27 mouse cellular contexts compared by ENCODE assay signal in the genomic region with DNA sequence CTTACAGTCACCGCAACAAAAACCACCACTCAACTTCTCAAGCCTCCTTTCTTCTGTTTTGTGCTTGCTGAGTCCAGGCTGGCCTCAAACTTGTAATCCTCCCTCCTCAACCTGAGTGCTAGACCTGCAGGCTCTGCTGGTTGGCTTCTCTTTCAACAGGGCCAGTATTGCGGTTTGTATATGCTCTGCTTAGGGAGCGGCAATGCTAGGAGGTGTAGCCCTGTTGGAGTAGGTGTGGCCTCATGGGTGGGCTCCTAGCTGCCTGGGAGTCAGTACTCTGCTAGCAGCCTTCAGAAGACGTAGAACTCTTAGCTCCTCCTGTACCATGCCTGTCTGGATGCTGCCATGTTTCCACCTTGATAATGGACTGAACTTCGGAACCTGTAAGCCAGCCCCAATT. TPM values are rescaled to one million over a fixed set of nuclear protein-coding genes. Genes with fewer than 3 reads are reported as not detected.
A peak's percentile ranks its signal among the peaks of the same experiment; 100 is the strongest.
DNase-seq lines count a peak whose midpoint lies in the region; ATAC-seq and TF ChIP-seq lines count a peak whose summit lies in the region.
"Had no signal": no experiment of that assay in that cellular context is flagged by ENCODE, and none has a peak within 500 bp of the region (broad histone marks: within the 10 kb centered on the region; RNA-seq: fewer than 3 reads in every experiment).

No protein-coding gene starts in this region.

- TF ChIP-seq CTCF in E14TG2a.4 (conservative IDR thresholded peaks at IDR 0.05; ENCODE audit: low read length), result no peak

- peak; percentile 83 for DNase-seq in heart, adult 11 months
- no peak for DNase-seq in heart, postnatal 36 days
- DNase-seq in ES-E14 (ENCODE audit: low read depth, low spot score) (peak; percentile 84), WW6 (ENCODE audit: low read depth, low spot score) (peak; percentile 66)
- DNase-seq in frontal cortex, postnatal 10 days (ENCODE audit: low spot score in 2 of 2), result no peak
- DNase-seq in layer of hippocampus, adult 9-11 months, result no peak
- DNase-seq: adrenal gland, adult 2 months; adrenal gland, postnatal 14 days; cerebellum, adult 11 months; cerebellum, adult 2 months; cerebellum, adult 9-11 months; cerebellum, postnatal 25 days; gastrocnemius, adult 2 months; gastrocnemius, postnatal 14 days; heart, adult 2 months; heart, postnatal 14 days had no signal

- H3K4me3 ChIP-seq in E14TG2a.4 (replicated peaks; ENCODE audit: low read length) (peak overlapping the region; percentile 81), ES-E14 (ENCODE audit: insufficient read depth in 1 of 2, low read depth in 1 of 2, low read length in 2 of 2, poor library complexity in 1 of 2, severe bottlenecking in 1 of 2) (peak overlapping the region; percentile 52)
- H3K4me3 ChIP-seq: embryonic facial prominence, embryonic 12.5 days; embryonic facial prominence, embryonic 15.5 days; gastrocnemius, adult 2 months; heart, adult 2 months; heart, embryonic 10.5 days; heart, embryonic 13.5 days; hindbrain, embryonic 12.5 days; hindbrain, embryonic 15.5 days had no signal

- H3K9me3 ChIP-seq in E14TG2a.4 (ENCODE audit: low read length) (no peaks in the 10 kb centered on the region), ES-E14 (ENCODE audit: control insufficient read depth, insufficient read depth, low read depth, low read length) (no peaks in the 10 kb centered on the region)
- H3K9me3 ChIP-seq: embryonic facial prominence, embryonic 12.5 days; embryonic facial prominence, embryonic 15.5 days; G1E; heart, embryonic 10.5 days; heart, embryonic 13.5 days; hindbrain, embryonic 12.5 days; hindbrain, embryonic 15.5 days had no signal

- H3K4me1 ChIP-seq in E14TG2a.4 (replicated peaks; ENCODE audit: low read depth, low read length) (peaks cover 86% of the 10 kb centered on the region), ES-E14 (ENCODE audit: control insufficient read depth in 2 of 2, insufficient read depth in 2 of 2, low read length in 2 of 2, poor library complexity in 1 of 2) (peaks cover 8 to 28% of the 10 kb centered on the region in 2 experiments; a peak in 3 of 4 replicates)
- H3K4me1 ChIP-seq: embryonic facial prominence, embryonic 12.5 days; embryonic facial prominence, embryonic 15.5 days; heart, embryonic 10.5 days; hindbrain, embryonic 12.5 days; hindbrain, embryonic 15.5 days had no signal

- ATAC-seq in megakaryocyte-erythroid progenitor cell, adult 5-6 weeks (replicated peaks; ENCODE audit: low FRiP score, low TSS enrichment, poor library complexity, severe bottlenecking), result no peak
- ATAC-seq: forebrain, embryonic 14.5 days; intestine, postnatal 0 days had no signal

- in situ Hi-C loops in ES-E14 (cut with MboI; ENCODE audit: low sequenced_read_pairs in 2 of 2, unreplicated experiment in 2 of 2), result no loop called here

- intact Hi-C loops in heart, postnatal 36 days (cut with DNase I), result no loop called here

- peak overlapping the region; percentile 79 for H3K9ac ChIP-seq in ES-E14 (ENCODE audit: insufficient read depth, low read depth, low read length, poor library complexity, severe bottlenecking)
- H3K9ac ChIP-seq: embryonic facial prominence, embryonic 12.5 days; embryonic facial prominence, embryonic 15.5 days; heart, embryonic 13.5 days; hindbrain, embryonic 12.5 days; hindbrain, embryonic 15.5 days had no signal

- H3K27ac ChIP-seq in ES-E14 (ENCODE audit: insufficient read depth, low read depth, low read length, poor library complexity, severe bottlenecking), result peak overlapping the region; percentile 97
- H3K27ac ChIP-seq: embryonic facial prominence, embryonic 12.5 days; embryonic facial prominence, embryonic 15.5 days; gastrocnemius, adult 2 months; heart, adult 2 months; heart, embryonic 10.5 days; heart, embryonic 13.5 days; hindbrain, embryonic 12.5 days; hindbrain, embryonic 15.5 days had no signal

- H3K36me3 ChIP-seq in E14TG2a.4 (ENCODE audit: insufficient read depth, low read length), result peaks cover 81% of the 10 kb centered on the region
- H3K36me3 ChIP-seq in ES-E14 (ENCODE audit: control insufficient read depth, insufficient read depth, low read length, poor library complexity, severe bottlenecking), result peaks cover 52% of the 10 kb centered on the region

- H3K27me3 ChIP-seq in E14TG2a.4 (ENCODE audit: insufficient read depth, low read length), result no peaks in the 10 kb centered on the region
- H3K27me3 ChIP-seq: embryonic facial prominence, embryonic 12.5 days; embryonic facial prominence, embryonic 15.5 days; heart, embryonic 13.5 days; hindbrain, embryonic 12.5 days; hindbrain, embryonic 15.5 days had no signal

TF ChIP-seq in ES-E14, 5 proteins besides CTCF, POLR2A, EP300 and RAD21:
- TF ChIP-seq MAFK (IDR thresholded peaks at IDR 0.05; ENCODE audit: insufficient read depth, low read depth, low read length), result no peak
- TF ChIP-seq ZC3H11A (IDR thresholded peaks at IDR 0.05; ENCODE audit: borderline replicate concordance, low read depth, low read length), result no peak

RNA-seq across cellular contexts. Expression of a gene that starts 25.8 kb away (rescaled TPM):
- 10 to 100 TPM; 30.1 to 35.3 TPM for total RNA-seq in heart, postnatal 36 days (2021)
- total RNA-seq in ES-E14 (2012; rRNA removed), result 52.0 and 54.2 TPM in 2 replicates
- 32.7 and 46.8 TPM in 2 replicates for total RNA-seq in megakaryocyte-erythroid progenitor cell, adult 5-6 weeks (2014; fragmentation: Nextera tagmentation)
- total RNA-seq in megakaryocyte-erythroid progenitor cell, adult 5-6 weeks (2017), result 36.2 and 39.6 TPM in 2 replicates

RNA-seq across cellular contexts. Expression of a gene that starts 43.3 kb away (rescaled TPM):
- 1 to 10 TPM; 7.9 to 8.1 TPM for total RNA-seq in heart, postnatal 36 days (2021)
- 32.9 and 43.6 TPM in 2 replicates for total RNA-seq in ES-E14 (2012; rRNA removed)
- 39.2 and 48.2 TPM in 2 replicates for total RNA-seq in megakaryocyte-erythroid progenitor cell, adult 5-6 weeks (2014; fragmentation: Nextera tagmentation)
- total RNA-seq in megakaryocyte-erythroid progenitor cell, adult 5-6 weeks (2017), result 36.1 and 38.3 TPM in 2 replicates

Comparison
In these comparisons a context has a peak if more than half of its experiments do, and no peak if none do; other contexts are left out.
1. DNase-seq: peak in heart, adult 11 months (single experiment), ES-E14 (single experiment) and WW6 (single experiment); none in heart, postnatal 36 days (0 of 2), frontal cortex, postnatal 10 days (0 of 2) and layer of hippocampus, adult 9-11 months (single experiment).